Mouse (Mus musculus) stomach, embryonic 15.5 days (tissue): ENCODE measurements around the gene Gm20517. TPM values are rescaled to one million over a fixed set of nuclear protein-coding genes. Genes with fewer than 3 reads are reported as not detected.

Source experiments
- ATAC-seq: fragments of 200-750 bp; cut with Nextera tagmentation; 2 replicates; pipeline ENCODE4 v1.8.0; 2017; ENCODE audit warnings: low read depth, moderate number of reproducible peaks, moderate TSS enrichment; ENCODE audit not compliant: insufficient read depth, low FRiP score
- H3K27ac ChIP-seq: fragments of 300-500 bp; sonication (generic); 2 replicates; pipeline ENCODE4 v1.5.1; 2015; ENCODE audit warnings: mild to moderate bottlenecking, inconsistent platforms
- H3K27me3 ChIP-seq: fragments of 300-500 bp; sonication (generic); replicated peaks from 2 replicates; pipeline ENCODE4 v1.6.1; 2015; ENCODE audit warnings: inconsistent platforms
- H3K36me3 ChIP-seq: fragments of 300-500 bp; sonication (generic); 2 replicates; pipeline ENCODE4 v1.6.1; 2015; ENCODE audit warnings: inconsistent platforms
- H3K4me1 ChIP-seq: fragments of 300-500 bp; sonication (generic); 2 replicates; pipeline ENCODE4 v1.6.1; 2015; ENCODE audit warnings: inconsistent platforms
- H3K4me2 ChIP-seq: fragments of 300-500 bp; sonication (generic); 2 replicates; pipeline ENCODE4 v1.6.1; 2015; ENCODE audit warnings: mild to moderate bottlenecking, inconsistent platforms
- H3K4me3 ChIP-seq: fragments of 300-500 bp; sonication (generic); replicated peaks from 2 replicates; pipeline ENCODE4 v1.5.1; 2015; ENCODE audit warnings: inconsistent platforms
- H3K9ac ChIP-seq: fragments of 300-500 bp; sonication (generic); 2 replicates; pipeline ENCODE4 v1.6.1; 2015; ENCODE audit warnings: inconsistent platforms
- H3K9me3 ChIP-seq: fragments of 300-500 bp; sonication (generic); 2 replicates; pipeline ENCODE4 v1.6.1; 2016; ENCODE audit warnings: inconsistent platforms
- WGBS: fragments of 180-500 bp; shearing (Covaris S2); methylation state at CpG from one replicate; pipeline ENCODE4 v1.1.7; 2015; 5-methylcytosine and 5-hydroxymethylcytosine counted together
- polyA plus RNA-seq: library from polyadenylated mRNA; unstranded; fragments of >200 nt; fragmentation: Nextera tagmentation; extraction: Ambion mirVana; gene quantifications from 2 replicates; pipeline ENCODE4 v1.2.1, GENCODE M21; 2015

Gm20517 gene
- polyA plus RNA-seq, 1 experiment from 2014 or later = 1.0 TPM

- Histone ChIP-seq H3K9me3 (no peaks in the 10 kb centered on the region), H3K36me3 (peaks cover 22% of the 10 kb centered on the region; the same call in 1 of the 2 replicates), H3K27ac (peak within 1 kb of the TSS; percentile 87), H3K4me3 (peak within 1 kb of the TSS; percentile 89), H3K4me1 (peaks cover 12% of the 10 kb centered on the region), H3K4me2 (peak within 1 kb of the TSS; percentile 97), H3K27me3 (no peaks in the 10 kb centered on the region), H3K9ac (peak within 1 kb of the TSS; percentile 69)
- ATAC-seq = peak; percentile 67
- WGBS = 2% methylated on average over 57 of the region's 58 CpGs
These were observed 77.5 kb downstream of the Gm20517 start, which contains the start of gene Frs3 for GRCm38 (mm10) chr17:47688608-47689575. Gene Frs3 (plus strand): TSS chr17:47689030.

DNA sequence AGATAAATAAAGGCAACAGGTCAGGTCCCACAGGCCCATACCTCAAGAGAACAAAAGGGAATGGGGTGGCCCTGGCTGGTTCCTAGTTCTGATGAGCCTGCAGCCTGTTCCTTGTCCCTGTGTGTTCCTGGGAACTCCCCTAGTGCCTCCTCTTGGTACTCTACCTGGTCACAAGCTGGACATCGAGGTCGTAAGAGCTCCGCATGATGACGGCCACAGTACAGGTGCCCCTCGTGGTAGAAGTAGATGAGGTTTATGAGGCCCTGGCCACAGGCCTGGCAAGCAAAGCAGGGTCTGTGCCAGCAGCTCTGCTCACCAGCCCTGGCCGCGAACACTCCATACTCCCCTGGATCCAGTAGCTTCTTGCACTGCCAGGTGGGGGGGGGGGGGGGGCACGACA, 78.5 kb downstream of the Gm20517 start:
- H3K4me3 ChIP-seq = no peak overlapping the region
- no peak for ATAC-seq
- H3K4me2 ChIP-seq = peak overlapping the region; percentile 97

GRCm38 (mm10) chr17:47691650-47692049, 80.3 kb downstream of the Gm20517 start:
- WGBS = 87% methylated on average over 3 of the region's 3 CpGs
- H3K4me3 ChIP-seq = no peak overlapping the region

More for the DNA sequence above, 78.5 kb downstream of the Gm20517 start:
- no peaks in the 10 kb centered on the region for H3K9me3 ChIP-seq
- WGBS = 76% methylated on average over 8 of the region's 8 CpGs
- no peak overlapping the region for H3K9ac ChIP-seq
- H3K36me3 ChIP-seq = 0 out of 2 replicates have a peak, but pooled peaks cover 12% of the 10 kb centered on the region
- peaks cover 15% of the 10 kb centered on the region for H3K4me1 ChIP-seq
- no peak overlapping the region for H3K27ac ChIP-seq
- H3K27me3 ChIP-seq = no peaks in the 10 kb centered on the region

DNA sequence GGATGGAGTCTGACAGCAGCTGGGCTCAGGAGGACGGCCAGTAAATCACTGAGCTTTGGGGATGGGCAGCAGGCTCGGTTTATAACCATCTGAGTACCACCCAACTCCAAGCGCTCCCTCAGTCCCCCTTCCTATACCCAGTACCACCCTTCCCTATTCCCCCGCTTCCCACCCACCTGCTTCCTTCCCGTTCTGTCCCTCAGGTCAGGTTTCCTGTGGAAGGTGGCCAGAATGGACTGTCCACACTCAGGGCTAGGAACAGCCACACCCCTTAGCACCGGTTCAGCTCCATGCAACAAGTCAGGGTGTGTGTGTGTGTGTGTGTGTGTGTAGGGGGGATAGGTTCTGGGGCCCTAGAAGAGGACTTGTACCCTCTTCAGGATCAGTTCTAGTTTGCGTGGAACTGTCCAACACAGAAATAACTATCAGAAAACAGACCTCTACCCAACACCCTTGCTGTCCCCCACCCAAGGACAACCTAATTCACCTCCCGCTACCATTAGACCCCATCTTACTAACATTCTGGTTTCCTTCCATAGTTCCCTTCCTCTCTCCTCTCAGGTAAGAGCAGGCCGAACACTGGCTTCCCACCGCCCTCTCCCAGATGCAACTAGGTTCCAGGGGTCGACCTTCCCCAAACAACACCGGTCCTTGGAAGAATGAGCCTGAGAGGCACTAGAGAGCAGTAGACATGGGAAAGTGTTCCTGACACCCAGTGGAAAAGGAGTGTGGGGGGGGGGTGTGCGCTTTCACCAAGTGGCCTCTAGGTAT, 82.5 kb downstream of the Gm20517 start:
- 37% methylated on average over 13 of the region's 13 CpGs for WGBS
- 0 out of 2 replicates have a peak overlapping the region, but pooled peaks have one; percentile 65 for H3K27ac ChIP-seq

More at GRCm38 (mm10) chr17:47691650-47692049, 80.3 kb downstream of the Gm20517 start:
- H3K27ac ChIP-seq = no peak overlapping the region
- no peak for ATAC-seq
- H3K4me1 ChIP-seq = peaks cover 20% of the 10 kb centered on the region
- H3K36me3 ChIP-seq = no peaks in the 10 kb centered on the region
- H3K4me2 ChIP-seq = no peak overlapping the region
- H3K9ac ChIP-seq = no peak overlapping the region
- no peaks in the 10 kb centered on the region for H3K27me3 ChIP-seq
- no peaks in the 10 kb centered on the region for H3K9me3 ChIP-seq

GRCm38 (mm10) chr17:47694442-47694502, 82.9 kb downstream of the Gm20517 start, which contains the start of gene Gm21981:
Gene Gm21981 (minus strand): TSS chr17:47694455.
- no peak for ATAC-seq

More for the DNA sequence above, 82.5 kb downstream of the Gm20517 start:
- Histone ChIP-seq H3K27me3 (no peaks in the 10 kb centered on the region), H3K9me3 (no peaks in the 10 kb centered on the region), H3K4me1 (peaks cover 13% of the 10 kb centered on the region), H3K4me3 (peak overlapping the region; percentile 78), H3K36me3 (no peaks in the 10 kb centered on the region), H3K4me2 (peak overlapping the region; percentile 95), H3K9ac (0 out of 2 replicates have a peak overlapping the region, but pooled peaks have one; percentile 25)
- ATAC-seq = no peak

GRCm38 (mm10) chr17:47694503-47695336, 83.3 kb downstream of the Gm20517 start, which contains the start of gene Prickle4:
Gene Prickle4 (minus strand): TSS chr17:47694736.
- peak within 1 kb of the TSS; percentile 42 for H3K9ac ChIP-seq
- H3K9me3 ChIP-seq = no peaks in the 10 kb centered on the region
- peaks cover 9% of the 10 kb centered on the region for H3K4me1 ChIP-seq
- ATAC-seq = peak; percentile 88
- H3K27me3 ChIP-seq = no peaks in the 10 kb centered on the region
- WGBS = under 1% methylated on average over 69 of the region's 82 CpGs
- peak within 1 kb of the TSS; percentile 65; the same call in 1 of the 2 replicates for H3K27ac ChIP-seq
- H3K36me3 ChIP-seq = no peaks in the 10 kb centered on the region
- peak within 1 kb of the TSS; percentile 95 for H3K4me2 ChIP-seq
- peak within 1 kb of the TSS; percentile 78 for H3K4me3 ChIP-seq

More at GRCm38 (mm10) chr17:47694442-47694502, 82.9 kb downstream of the Gm20517 start, which contains the start of gene Gm21981:
- Histone ChIP-seq H3K4me3 (peak within 1 kb of the TSS; percentile 78), H3K9me3 (no peaks in the 10 kb centered on the region), H3K36me3 (no peaks in the 10 kb centered on the region), H3K4me1 (peaks cover 12% of the 10 kb centered on the region), H3K4me2 (peak within 1 kb of the TSS; percentile 95), H3K9ac (peak within 1 kb of the TSS; percentile 42), H3K27me3 (no peaks in the 10 kb centered on the region), H3K27ac (peak within 1 kb of the TSS; percentile 65; the same call in 1 of the 2 replicates)
- 0% methylated on average over 3 of the region's 3 CpGs for WGBS

- no peaks in the 10 kb centered on the region for H3K9me3 ChIP-seq
- H3K4me1 ChIP-seq = peaks cover 9% of the 10 kb centered on the region
- no peaks in the 10 kb centered on the region for H3K36me3 ChIP-seq
- H3K4me3 ChIP-seq = peak overlapping the region; percentile 78
- WGBS = 0% methylated on average over 22 of the region's 23 CpGs
- no peak for ATAC-seq
- no peaks in the 10 kb centered on the region for H3K27me3 ChIP-seq
- peak overlapping the region; percentile 42 for H3K9ac ChIP-seq
- no peak overlapping the region for H3K27ac ChIP-seq
- H3K4me2 ChIP-seq = peak overlapping the region; percentile 95
These were observed 83.9 kb downstream of the Gm20517 start for GRCm38 (mm10) chr17:47695337-47695710.

DNA sequence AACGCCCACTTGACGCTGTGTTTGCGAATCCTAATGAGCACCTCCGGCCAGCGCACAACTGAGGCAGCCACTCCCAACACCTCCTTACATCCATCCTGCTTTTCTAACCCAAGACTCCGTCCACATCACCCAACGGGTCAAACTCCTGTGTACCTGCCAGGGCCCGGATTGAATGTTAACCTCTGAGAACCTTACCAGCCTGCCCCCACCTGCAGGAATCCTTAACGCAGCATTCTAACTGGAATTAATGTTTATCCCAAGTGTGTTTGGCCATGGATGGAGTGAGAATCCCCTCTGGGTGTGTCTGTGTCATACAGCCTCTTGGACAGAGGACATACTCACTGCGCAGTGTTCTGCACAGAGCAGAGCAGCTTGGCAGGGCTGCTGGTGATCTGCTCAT, 86.8 kb downstream of the Gm20517 start:
- Histone ChIP-seq H3K4me2 (no peak overlapping the region), H3K36me3 (0 out of 2 replicates have a peak, but pooled peaks cover 5% of the 10 kb centered on the region), H3K27me3 (no peaks in the 10 kb centered on the region), H3K4me3 (no peak overlapping the region), H3K4me1 (peaks cover 18% of the 10 kb centered on the region), H3K9ac (no peak overlapping the region), H3K27ac (no peak overlapping the region), H3K9me3 (no peaks in the 10 kb centered on the region)
- 85% methylated on average over 10 of the region's 10 CpGs for WGBS
- no peak for ATAC-seq

DNA sequence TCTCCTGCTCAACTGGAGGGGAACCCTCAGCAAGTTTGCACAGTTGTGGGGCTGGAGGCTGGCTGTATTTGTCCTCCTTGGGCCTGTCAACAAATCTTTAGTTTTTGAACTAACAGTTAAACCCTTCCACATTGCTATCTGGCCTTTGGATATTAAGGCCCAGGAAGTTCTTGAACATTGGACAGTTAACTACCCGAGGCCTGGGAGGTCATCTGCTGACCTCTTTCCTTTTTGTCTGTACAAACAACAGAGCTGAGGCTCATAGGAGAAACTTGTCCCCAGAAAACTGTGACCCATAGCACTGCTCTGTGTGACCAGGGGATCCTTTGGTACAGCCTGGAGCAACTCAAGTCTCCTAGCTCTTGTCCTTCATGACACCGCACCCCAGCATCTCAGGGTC, 87.7 kb downstream of the Gm20517 start:
- 67% methylated on average over 2 of the region's 2 CpGs for WGBS
- H3K4me2 ChIP-seq = no peak overlapping the region

GRCm38 (mm10) chr17:47701793-47702192, 90.4 kb downstream of the Gm20517 start:
- no peak overlapping the region for H3K27ac ChIP-seq
- ATAC-seq = no peak
- no peak overlapping the region for H3K4me2 ChIP-seq
- no peak overlapping the region for H3K9ac ChIP-seq
- peaks cover 9% of the 10 kb centered on the region; the same call in 1 of the 2 replicates for H3K4me1 ChIP-seq
- WGBS = 70% methylated on average over 9 of the region's 9 CpGs
- H3K4me3 ChIP-seq = no peak overlapping the region
- 0 out of 2 replicates have a peak, but pooled peaks cover 5% of the 10 kb centered on the region for H3K36me3 ChIP-seq
- H3K9me3 ChIP-seq = no peaks in the 10 kb centered on the region
- H3K27me3 ChIP-seq = no peaks in the 10 kb centered on the region

More for the DNA sequence above, 87.7 kb downstream of the Gm20517 start:
- no peak for ATAC-seq
- Histone ChIP-seq H3K27me3 (no peaks in the 10 kb centered on the region), H3K4me3 (no peak overlapping the region), H3K9me3 (no peaks in the 10 kb centered on the region), H3K9ac (no peak overlapping the region), H3K4me1 (peaks cover 17% of the 10 kb centered on the region), H3K36me3 (0 out of 2 replicates have a peak, but pooled peaks cover 5% of the 10 kb centered on the region), H3K27ac (0 out of 2 replicates have a peak overlapping the region, but pooled peaks have one; percentile 12)
